Mouse (Mus musculus) c-Kit-positive CD71-positive TER-119-positive erythroid progenitor cells, embryonic 14.5 days (primary cell): ENCODE data around the gene Dpy19l1.
A peak's percentile ranks its signal among the peaks of the same experiment; 100 is the strongest.

ENCODE experiments used
- DNase-seq: peaks from one replicate; pipeline ENCODE4 v3.0.0-alpha.2; 2013; ENCODE audit warnings: low spot score

Gene Dpy19l1

GRCm38 (mm10) chr9:24470166-24470565 lies 32.8 kb downstream of the Dpy19l1 start:
- DNase-seq: no peak

GRCm38 (mm10) chr9:24467186-24467585 lies 35.8 kb downstream of the Dpy19l1 start:
- DNase-seq: no peak

- no peak for DNase-seq
Observed at GRCm38 (mm10) chr9:24466649-24467048, 36.3 kb downstream of the Dpy19l1 start.

- no peak for DNase-seq
Observed at GRCm38 (mm10) chr9:24461379-24461961, 41.5 kb downstream of the Dpy19l1 start.

- no peak for DNase-seq
Observed at GRCm38 (mm10) chr9:24453833-24454232, 49.1 kb downstream of the Dpy19l1 start.

GRCm38 (mm10) chr9:24450976-24451375 lies 52.0 kb downstream of the Dpy19l1 start:
- no peak for DNase-seq

GRCm38 (mm10) chr9:24450524-24450923 lies 52.4 kb downstream of the Dpy19l1 start:
- DNase-seq: no peak

GRCm38 (mm10) chr9:24434901-24435300 lies 68.0 kb downstream of the Dpy19l1 start:
- no peak for DNase-seq

- DNase-seq: no peak
Observed at GRCm38 (mm10) chr9:24429721-24430120, 73.2 kb downstream of the Dpy19l1 start.

GRCm38 (mm10) chr9:24425679-24426078 lies 77.3 kb downstream of the Dpy19l1 start:
- DNase-seq: no peak

GRCm38 (mm10) chr9:24423241-24423640 lies 79.7 kb downstream of the Dpy19l1 start:
- no peak for DNase-seq

- no peak for DNase-seq
Observed at GRCm38 (mm10) chr9:24421888-24422287, 81.1 kb downstream of the Dpy19l1 start.

GRCm38 (mm10) chr9:24421221-24421620 lies 81.7 kb downstream of the Dpy19l1 start:
- DNase-seq: no peak

GRCm38 (mm10) chr9:24420144-24420543 lies 82.8 kb downstream of the Dpy19l1 start:
- no peak for DNase-seq

- no peak for DNase-seq
Observed at GRCm38 (mm10) chr9:24418281-24418680, 84.7 kb downstream of the Dpy19l1 start.

- DNase-seq: no peak
Observed at GRCm38 (mm10) chr9:24411483-24411882, 91.5 kb downstream of the Dpy19l1 start.

- DNase-seq: no peak
Observed at GRCm38 (mm10) chr9:24410439-24410838, 92.5 kb downstream of the Dpy19l1 start.

GRCm38 (mm10) chr9:24407992-24408391 lies 94.9 kb downstream of the Dpy19l1 start:
- no peak for DNase-seq

GRCm38 (mm10) chr9:24394146-24394545 lies 108.8 kb downstream of the Dpy19l1 start:
- DNase-seq: no peak

- no peak for DNase-seq
Observed at GRCm38 (mm10) chr9:24390807-24391370, 112.1 kb downstream of the Dpy19l1 start.

GRCm38 (mm10) chr9:24387230-24387629 lies 115.7 kb downstream of the Dpy19l1 start:
- DNase-seq: peak; percentile 18

GRCm38 (mm10) chr9:24379321-24379720 lies 123.6 kb downstream of the Dpy19l1 start:
- no peak for DNase-seq

GRCm38 (mm10) chr9:24378848-24379247 lies 124.1 kb downstream of the Dpy19l1 start:
- no peak for DNase-seq
